Mouse (Mus musculus) frontal cortex, adult (tissue): ENCODE measurements around the gene Ankrd13b.
"Not testable (repeated sequence)": the region's sequence is repeated elsewhere in the genome, so short reads cannot be mapped to it uniquely, and the experiment has no call there.

Experiments used
- ATAC-seq: cut with Nextera tagmentation; 2 replicates; pipeline ENCODE4 v1.9.2; 2017; ENCODE audit warnings: mild to moderate bottlenecking, moderate library complexity, mixed read lengths; ENCODE audit not compliant: low TSS enrichment

The Ankrd13b gene

GRCm38 (mm10) chr11:77489591-77490235 lies at the start of gene Ankrd13b:
Ankrd13b (minus strand) TSS chr11:77489678.
- peak; percentile 33 for ATAC-seq

DNA sequence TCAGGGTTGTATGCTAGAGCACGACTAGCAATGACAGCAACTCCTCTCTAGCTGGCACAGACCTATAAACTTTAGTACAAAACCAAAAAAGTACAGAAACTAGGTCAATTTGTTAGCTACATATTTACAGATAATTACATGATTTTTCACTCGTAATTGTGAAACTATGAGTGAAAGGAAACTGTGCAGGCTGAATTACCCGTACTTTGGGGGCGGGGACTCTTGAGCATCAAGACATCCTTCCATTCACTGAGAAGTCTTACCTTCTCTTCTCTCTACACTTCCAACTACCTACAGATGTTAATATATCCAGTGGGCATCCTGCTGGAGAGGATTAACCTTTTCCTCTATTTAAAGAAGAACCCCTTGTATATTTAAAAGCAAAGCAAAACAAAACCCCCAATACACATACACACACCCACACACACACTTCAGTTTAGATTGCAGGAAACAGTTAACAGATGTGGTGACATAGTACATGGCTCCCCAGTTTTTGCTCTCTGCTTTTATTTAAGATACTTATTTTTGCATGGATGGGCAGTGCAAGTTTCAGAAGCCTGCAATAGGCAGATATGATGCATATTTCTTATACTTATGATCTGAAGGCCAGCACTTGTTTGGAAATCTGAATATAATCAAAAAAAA lies 42.8 kb upstream of the Ankrd13b start:
- no peak for ATAC-seq

DNA sequence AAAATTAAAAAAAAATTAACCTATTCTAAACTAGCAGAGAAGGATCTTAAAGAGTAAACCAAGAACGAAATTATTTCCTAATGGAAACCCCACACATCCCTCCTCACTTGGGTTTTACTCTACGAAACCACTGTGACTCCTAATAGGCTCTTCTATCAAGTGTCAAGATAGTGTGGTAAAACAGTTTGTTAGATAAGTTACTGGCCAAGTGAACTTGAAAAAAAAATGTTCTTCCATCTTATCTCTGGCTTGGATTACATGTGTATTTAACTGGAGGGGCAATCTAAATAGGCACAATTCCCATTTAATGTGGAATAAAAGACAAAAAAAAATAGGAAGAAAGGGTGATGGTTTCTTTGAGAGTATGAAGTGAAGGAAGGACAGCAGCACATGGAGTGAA lies 41.4 kb upstream of the Ankrd13b start:
- no peak for ATAC-seq

GRCm38 (mm10) chr11:77529644-77530043 lies 40.2 kb upstream of the Ankrd13b start:
- no peak for ATAC-seq

DNA sequence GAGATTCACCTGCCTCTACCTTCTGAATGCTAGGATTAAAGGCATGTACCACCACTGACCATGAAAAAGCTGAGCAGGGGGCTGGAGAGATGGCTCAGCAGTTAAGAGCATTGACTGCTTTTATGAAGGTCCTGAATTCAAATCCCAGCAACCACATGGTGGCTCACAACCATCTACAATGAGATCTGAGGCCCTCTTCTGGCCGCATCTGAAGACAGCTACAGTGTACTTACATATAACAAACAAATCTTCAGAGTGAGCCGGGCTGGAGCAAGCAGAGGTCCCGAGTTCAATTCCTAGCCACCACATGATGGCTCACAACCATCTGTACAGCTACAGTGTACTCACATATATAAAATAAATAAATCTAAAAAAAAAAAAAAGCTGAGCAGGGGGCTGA lies 38.9 kb upstream of the Ankrd13b start:
- not testable (repeated sequence) for ATAC-seq

DNA sequence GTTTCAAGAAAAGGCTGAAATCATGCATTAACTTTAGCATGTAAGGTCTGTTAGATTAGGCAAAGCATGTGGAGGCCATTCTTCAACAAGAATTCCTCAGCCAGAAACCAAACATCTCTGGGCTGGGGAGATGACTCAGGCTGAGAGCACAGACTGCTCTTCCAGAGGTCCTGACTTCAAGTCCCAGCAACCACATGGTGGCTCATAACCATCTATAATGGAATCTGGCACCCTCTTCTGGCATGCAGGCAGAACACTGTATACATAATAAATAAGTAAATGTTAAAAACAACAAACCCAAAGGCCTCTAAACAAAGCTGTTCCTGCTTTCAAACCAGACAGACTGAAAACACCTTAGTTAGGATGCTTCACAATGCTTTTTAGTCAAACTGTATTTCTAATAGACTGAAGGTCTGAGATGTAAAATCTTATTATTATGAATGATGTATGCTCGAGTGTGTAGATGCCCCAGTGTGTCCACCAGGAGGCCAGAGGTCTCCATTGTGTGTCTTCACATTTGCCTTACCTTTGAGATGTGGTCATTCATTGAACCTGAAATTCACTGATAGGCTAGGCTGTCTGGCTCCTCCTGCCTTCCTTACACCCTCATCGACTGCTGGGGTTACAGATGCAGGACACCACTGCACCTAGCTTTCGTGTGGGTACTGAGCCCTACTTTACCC lies 36.5 kb upstream of the Ankrd13b start:
- ATAC-seq, result no peak

GRCm38 (mm10) chr11:77520601-77521529 lies 31.4 kb upstream of the Ankrd13b start:
- ATAC-seq, result no peak

- no peak for ATAC-seq
These were observed 29.6 kb upstream of the Ankrd13b start, which contains the start of gene Gm10392 for GRCm38 (mm10) chr11:77519043-77519442. Gm10392 (minus strand) TSS chr11:77519198.

DNA sequence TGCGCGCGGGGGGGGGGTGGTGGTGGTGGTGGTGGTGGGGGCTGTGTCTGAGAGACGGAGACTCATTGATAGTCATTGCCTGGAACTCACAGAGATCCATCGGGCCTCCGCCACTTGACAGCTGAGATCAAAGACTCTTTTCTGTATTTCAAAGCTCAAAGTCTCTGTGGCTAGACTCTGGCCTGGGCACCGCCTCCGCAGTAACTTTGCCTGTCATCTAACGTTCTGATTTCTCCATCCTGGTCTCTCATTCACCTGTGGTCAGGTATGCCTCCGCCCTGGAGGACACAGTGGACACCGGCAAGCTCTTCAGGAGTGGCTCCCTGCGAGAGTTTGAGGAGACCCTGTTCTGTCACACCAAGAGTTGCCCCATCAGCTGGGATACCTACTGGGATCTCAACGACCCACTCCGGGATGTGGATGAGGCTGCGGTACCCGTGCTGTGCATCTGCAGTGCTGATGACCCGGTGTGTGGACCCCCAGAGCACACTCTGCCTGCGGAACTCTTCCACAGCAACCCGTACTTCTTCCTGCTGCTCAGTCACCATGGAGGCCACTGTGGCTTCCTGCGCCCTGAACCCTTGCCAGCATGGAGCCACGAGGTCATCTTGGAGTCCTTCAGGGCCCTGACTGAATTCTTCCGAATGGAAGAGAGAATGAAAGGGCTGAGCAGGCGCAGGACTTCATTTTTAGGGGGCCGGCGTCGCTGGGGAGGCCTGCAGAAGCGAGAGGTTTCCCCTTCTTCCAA lies 28.7 kb upstream of the Ankrd13b start:
- ATAC-seq, result no peak

GRCm38 (mm10) chr11:77516553-77517425 lies 27.3 kb upstream of the Ankrd13b start:
- ATAC-seq, result no peak

GRCm38 (mm10) chr11:77515637-77516552 lies 26.4 kb upstream of the Ankrd13b start, which contains the start of gene Trp53i13:
Trp53i13 (minus strand) TSS chr11:77515980.
- ATAC-seq, result no peak

GRCm38 (mm10) chr11:77514832-77515636 lies 25.6 kb upstream of the Ankrd13b start, which contains the start of gene Abhd15:
Abhd15 (plus strand) TSS chr11:77515121.
- ATAC-seq, result peak; percentile 56

- no peak for ATAC-seq
These were observed 24.9 kb upstream of the Ankrd13b start for GRCm38 (mm10) chr11:77514281-77514831.

GRCm38 (mm10) chr11:77513811-77514170 lies 24.3 kb upstream of the Ankrd13b start:
- ATAC-seq, result no peak

DNA sequence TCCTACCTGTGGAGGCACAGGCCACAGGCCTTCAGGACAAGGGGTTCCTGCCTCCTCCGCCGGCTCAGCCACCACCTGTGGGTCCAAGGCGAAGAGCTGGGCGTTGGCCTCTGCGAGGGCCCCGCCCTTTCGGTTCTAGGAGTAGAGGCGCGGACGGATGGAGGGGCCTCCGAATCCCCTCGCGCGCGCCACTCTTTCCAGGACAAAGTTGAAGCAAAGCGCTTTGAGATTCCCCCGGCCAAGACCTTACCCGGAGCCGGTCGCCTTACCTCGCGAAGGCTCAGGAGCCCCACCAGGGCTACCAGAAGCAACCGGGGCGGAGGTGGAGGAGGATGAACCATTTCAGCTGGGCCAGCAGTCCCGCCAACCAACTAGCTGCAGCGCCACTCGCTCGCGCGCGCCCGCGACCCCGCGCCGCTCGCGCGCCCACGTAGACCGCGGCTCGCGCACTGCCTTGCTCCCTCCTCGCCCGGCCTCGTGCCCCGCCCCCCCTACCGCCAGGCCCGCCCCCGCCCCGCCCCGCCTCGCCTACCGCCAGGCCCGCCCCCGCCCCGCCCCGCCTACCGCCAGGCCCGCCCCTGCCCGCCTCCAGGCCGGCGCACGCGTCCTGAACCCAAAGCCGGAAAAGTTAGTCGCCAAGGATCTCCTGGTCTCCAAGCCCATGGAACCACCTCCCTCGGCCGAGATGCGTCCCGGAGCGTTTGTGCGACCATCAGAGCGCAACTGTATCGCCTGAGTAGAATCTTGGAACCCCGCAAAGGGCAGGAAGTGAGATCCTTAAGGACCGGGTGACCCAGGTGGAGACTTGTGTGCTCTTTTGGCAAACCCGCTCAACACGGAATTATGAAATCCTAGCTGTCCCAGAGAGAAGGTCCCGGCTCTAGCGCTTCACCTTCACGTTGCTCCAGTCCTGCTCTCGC lies 23.7 kb upstream of the Ankrd13b start:
- ATAC-seq, result 0 out of 2 replicates have a peak, but pooled peaks have one; percentile 31

- ATAC-seq, result no peak
These were observed 21.9 kb upstream of the Ankrd13b start for GRCm38 (mm10) chr11:77511336-77511735.
